ENCODE assay signal across 17 mouse cellular contexts in genomic region chr17:25248033-25248750, GRCm38 (mm10). TPM values are rescaled to one million over a fixed set of nuclear protein-coding genes. Genes with fewer than 3 reads are reported as not detected.
DNase-seq lines count a peak whose midpoint lies in the region; ATAC-seq lines count a peak whose summit lies in the region.
"Had no signal": no experiment of that assay in that cellular context is flagged by ENCODE, and none has a peak within 500 bp of the region (broad histone marks: within the 10 kb centered on the region; RNA-seq: fewer than 3 reads in every experiment).

No protein-coding gene starts in this region.

- peak; percentile 77 for DNase-seq in thymus, postnatal 0 days (ENCODE audit: low spot score)
- no peak for DNase-seq in thymus, postnatal 10 days (ENCODE audit: low spot score in 2 of 2)
- DNase-seq in c-Kit-positive CD71-positive TER-119-negative erythroid progenitor cells, embryonic 14.5 days (ENCODE audit: low read depth) = peak; percentile 19
- no peak for DNase-seq in embryo, embryonic 10.5 days (ENCODE audit: low spot score)
- DNase-seq in layer of hippocampus, postnatal 14 days (ENCODE audit: low spot score in 2 of 2) = no peak
- DNase-seq in adrenal gland, adult 2 months = no peak
- DNase-seq: adrenal gland, postnatal 36 days; gastrocnemius, postnatal 25 days; heart, postnatal 10 days; kidney, adult 11 months; kidney, postnatal 10 days; lung, adult 18-20 months; right cerebral cortex, postnatal 25 days had no signal

- ATAC-seq in monocyte, adult 5-6 weeks (replicated peaks; ENCODE audit: insufficient number of reproducible peaks, low FRiP score, low TSS enrichment, poor library complexity, severe bottlenecking) = peak; percentile 29; the same call in 1 of the 2 replicates
- ATAC-seq: midbrain, embryonic 13.5 days had no signal

RNA-seq across cellular contexts. Expression of gene Baiap3, which starts 8.0 kb away (rescaled TPM):
- 28.9 and 32.5 TPM in 2 replicates for polyA plus RNA-seq in thymus, postnatal 0 days (2015; fragmentation: Nextera tagmentation; extraction: Ambion mirVana)
- total RNA-seq in monocyte, adult 5-6 weeks (2017) = 31.6 to 146 TPM (median 34.3 TPM) in 3 replicates
- 10 to 100 TPM in 1 of 2 experiments, 1 to 10 TPM in 1; 9.7 to 11.3 TPM for total RNA-seq in layer of hippocampus, postnatal 14 days (2021)
- 10 to 100 TPM in 1 of 2 experiments, 1 to 10 TPM in 1; 9.7 to 10.1 TPM for total RNA-seq in adrenal gland, adult 2 months (2021)
- polyA plus RNA-seq in adrenal gland, adult 2 months (2012; rRNA removed) = 84.6 and 90.0 TPM in 2 replicates
- total RNA-seq: gastrocnemius, postnatal 25 days had no signal

RNA-seq across cellular contexts. Expression of gene Tsr3, which starts 8.2 kb away (rescaled TPM):
- 73.5 and 74.0 TPM in 2 replicates for polyA plus RNA-seq in thymus, postnatal 0 days (2015; fragmentation: Nextera tagmentation; extraction: Ambion mirVana)
- total RNA-seq in monocyte, adult 5-6 weeks (2017) = 24.6 to 33.5 TPM (median 27.9 TPM) in 3 replicates
- total RNA-seq in layer of hippocampus, postnatal 14 days (2021) = 10 to 100 TPM; 25.0 to 26.6 TPM
- total RNA-seq in adrenal gland, adult 2 months (2021) = 10 to 100 TPM; 18.5 to 25.1 TPM
- 24.1 and 28.9 TPM in 2 replicates for polyA plus RNA-seq in adrenal gland, adult 2 months (2012; rRNA removed)

RNA-seq across cellular contexts. Expression of gene Gnptg, which starts 8.3 kb away (rescaled TPM):
- 60.4 and 61.6 TPM in 2 replicates for polyA plus RNA-seq in thymus, postnatal 0 days (2015; fragmentation: Nextera tagmentation; extraction: Ambion mirVana)
- 27.2 to 58.6 TPM (median 49.2 TPM) in 3 replicates for total RNA-seq in monocyte, adult 5-6 weeks (2017)
- total RNA-seq in layer of hippocampus, postnatal 14 days (2021) = 10 to 100 TPM; 64.4 to 71.9 TPM
- total RNA-seq in adrenal gland, adult 2 months (2021) = 10 to 100 TPM; 50.4 to 50.6 TPM
- polyA plus RNA-seq in adrenal gland, adult 2 months (2012; rRNA removed) = 32.6 and 40.0 TPM in 2 replicates

RNA-seq across cellular contexts. Expression of gene Ube2i, which starts 26.2 kb away (rescaled TPM):
- polyA plus RNA-seq in thymus, postnatal 0 days (2015; fragmentation: Nextera tagmentation; extraction: Ambion mirVana) = 772 and 787 TPM in 2 replicates
- total RNA-seq in monocyte, adult 5-6 weeks (2017) = 278 to 334 TPM (median 296 TPM) in 3 replicates
- 100 to 1,000 TPM; 208 to 219 TPM for total RNA-seq in layer of hippocampus, postnatal 14 days (2021)
- 100 to 1,000 TPM; 225 to 248 TPM for total RNA-seq in adrenal gland, adult 2 months (2021)
- 79.5 and 103 TPM in 2 replicates for polyA plus RNA-seq in adrenal gland, adult 2 months (2012; rRNA removed)

RNA-seq across cellular contexts. Expression of gene Prss34, which starts 50.0 kb away (rescaled TPM):
- polyA plus RNA-seq in thymus, postnatal 0 days (2015; fragmentation: Nextera tagmentation; extraction: Ambion mirVana) = 1.2 and 2.1 TPM in 2 replicates
- 2.8 TPM in 1 of 3 replicates, not detected in the others for total RNA-seq in monocyte, adult 5-6 weeks (2017)
- not detected for total RNA-seq in layer of hippocampus, postnatal 14 days (2021)
- total RNA-seq in adrenal gland, adult 2 months (2021) = under 1 TPM; 0.23 to 0.48 TPM
- polyA plus RNA-seq in adrenal gland, adult 2 months (2012; rRNA removed) = not detected in 2 replicates
- polyA plus RNA-seq: forebrain, embryonic 12.5 days; hindbrain, embryonic 15.5 days; midbrain, embryonic 13.5 days had no signal

Comparison
In these comparisons a context has a peak if more than half of its experiments do, and no peak if none do; other contexts are left out.
1. DNase-seq: peak in thymus, postnatal 0 days (single experiment) and c-Kit-positive CD71-positive TER-119-negative erythroid progenitor cells, embryonic 14.5 days (single experiment); none in thymus, postnatal 10 days (0 of 2), embryo, embryonic 10.5 days (single experiment), layer of hippocampus, postnatal 14 days (0 of 2) and adrenal gland, adult 2 months (single experiment).